Mouse (Mus musculus) cortical plate, adult 2 months (tissue): Measurements from ENCODE around the gene Fcgr3.

Source experiments
- CTCF ChIP-seq: fragments of 200-500 bp; IDR thresholded peaks from 2 replicates; pipeline ENCODE4 v1.5.1; 2011; ENCODE audit warnings: mild to moderate bottlenecking, control low read depth, low read length; ENCODE audit not compliant: insufficient read depth; ENCODE audit errors: extremely low read depth
- POLR2A ChIP-seq: fragments of 200-500 bp; IDR thresholded peaks from 2 replicates; pipeline ENCODE4 v1.6.1; 2011; ENCODE audit warnings: mild to moderate bottlenecking, low read length, control low read depth; ENCODE audit not compliant: insufficient read depth; ENCODE audit errors: extremely low read depth

- TF ChIP-seq POLR2A (no peak), CTCF (no peak)
These were observed 29.7 kb upstream of the Fcgr3 start for GRCm38 (mm10) chr1:171094424-171094823.
